Mouse (Mus musculus) lung, embryonic 15.5 days (tissue): ENCODE data around the gene Arrb1. TPM values are rescaled to one million over a fixed set of nuclear protein-coding genes. Genes with fewer than 3 reads are reported as not detected.

Experiments used
- ATAC-seq: fragments of 200-750 bp; cut with Nextera tagmentation; 2 replicates; pipeline ENCODE4 v1.8.0; 2017; ENCODE audit warnings: moderate number of reproducible peaks, borderline replicate concordance; ENCODE audit not compliant: low FRiP score, low TSS enrichment; ENCODE audit errors: extremely low read depth
- H3K27ac ChIP-seq: fragments of 300-500 bp; sonication (generic); 2 replicates; pipeline ENCODE4 v1.5.1; 2015; ENCODE audit warnings: moderate library complexity, mild to moderate bottlenecking, inconsistent platforms
- H3K27me3 ChIP-seq: fragments of 300-500 bp; sonication (generic); 2 replicates; pipeline ENCODE4 v1.6.1; 2015; ENCODE audit warnings: inconsistent platforms
- H3K36me3 ChIP-seq: fragments of 300-500 bp; sonication (generic); 2 replicates; pipeline ENCODE4 v1.6.1; 2015; ENCODE audit warnings: inconsistent platforms
- H3K4me1 ChIP-seq: fragments of 300-500 bp; sonication (generic); 2 replicates; pipeline ENCODE4 v1.6.1; 2015; ENCODE audit warnings: inconsistent platforms
- H3K4me2 ChIP-seq: fragments of 300-500 bp; sonication (generic); 2 replicates; pipeline ENCODE4 v1.6.1; 2015; ENCODE audit warnings: inconsistent platforms, mild to moderate bottlenecking, moderate library complexity
- H3K4me3 ChIP-seq: fragments of 300-500 bp; sonication (generic); 2 replicates; pipeline ENCODE4 v1.5.1; 2015; ENCODE audit warnings: mild to moderate bottlenecking, inconsistent platforms
- H3K9ac ChIP-seq: fragments of 300-500 bp; sonication (generic); 2 replicates; pipeline ENCODE4 v1.6.1; 2015; ENCODE audit warnings: inconsistent platforms
- H3K9me3 ChIP-seq: fragments of 300-500 bp; sonication (generic); 2 replicates; pipeline ENCODE4 v1.6.1; 2016; ENCODE audit warnings: inconsistent platforms
- WGBS: fragments of 180-500 bp; shearing (Covaris S2); methylation state at CpG from one replicate; pipeline ENCODE4 v1.1.7; 2015; 5-methylcytosine and 5-hydroxymethylcytosine counted together
- polyA plus RNA-seq: library from polyadenylated mRNA; unstranded; fragments of >200 nt; fragmentation: Nextera tagmentation; extraction: Ambion mirVana; gene quantifications from 2 replicates; pipeline ENCODE4 v1.2.1, GENCODE M21; 2015

Gene Arrb1
- polyA plus RNA-seq, 1 experiment from 2014 or later = 16.1 TPM

DNA sequence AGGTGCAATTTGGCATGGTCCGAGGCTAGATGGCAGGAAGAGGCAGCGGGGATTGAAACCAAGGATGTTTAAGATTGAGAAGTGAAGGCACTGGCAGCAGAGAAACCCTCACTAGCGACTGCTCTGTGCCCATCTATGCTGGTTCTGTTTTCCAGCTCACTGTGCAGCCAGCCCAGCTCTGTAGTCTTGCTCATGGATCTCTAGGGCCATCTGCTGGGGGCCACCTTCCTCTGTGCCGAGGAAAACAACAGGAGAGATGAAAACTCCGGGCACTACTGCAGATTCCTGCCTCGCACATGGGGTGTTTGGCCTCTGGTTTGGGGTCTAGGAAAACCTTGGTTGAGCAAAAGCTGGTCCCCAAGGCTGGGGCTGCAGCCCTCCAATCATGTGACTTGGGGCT is 20.6 kb downstream of the Arrb1 start:
- Histone ChIP-seq H3K4me1 (peaks cover 50% of the 10 kb centered on the region), H3K9me3 (no peaks in the 10 kb centered on the region), H3K4me2 (no peak overlapping the region), H3K27me3 (no peaks in the 10 kb centered on the region), H3K4me3 (no peak overlapping the region), H3K27ac (peak overlapping the region; percentile 25; the same call in 1 of the 2 replicates), H3K36me3 (peaks cover 6% of the 10 kb centered on the region; the same call in 1 of the 2 replicates), H3K9ac (no peak overlapping the region)
- WGBS = 30% methylated on average over 6 of the region's 6 CpGs
- no peak for ATAC-seq

DNA sequence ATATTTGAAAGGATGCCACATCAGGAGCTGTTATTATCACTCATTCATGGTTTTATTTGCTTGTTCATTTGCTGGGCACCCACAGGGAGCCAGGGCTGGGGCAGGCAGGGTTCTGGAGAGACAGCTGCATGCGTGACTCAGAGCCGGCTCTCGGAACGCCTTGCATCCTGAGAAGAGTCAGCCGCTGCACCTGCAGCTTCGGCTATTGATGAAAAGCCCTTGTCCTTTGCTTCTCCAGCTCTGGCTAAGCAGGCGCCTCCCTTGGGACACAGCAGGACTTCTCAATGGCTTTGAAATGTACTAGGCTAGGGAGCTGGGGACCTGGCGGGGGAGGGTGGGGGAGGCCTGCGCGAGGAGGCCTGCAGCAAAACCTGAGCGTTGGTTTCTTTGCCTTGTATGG is 23.8 kb downstream of the Arrb1 start:
- H3K36me3 ChIP-seq = no peaks in the 10 kb centered on the region
- no peak overlapping the region for H3K27ac ChIP-seq
- no peak for ATAC-seq
- H3K4me3 ChIP-seq = no peak overlapping the region
- H3K4me1 ChIP-seq = peaks cover 51% of the 10 kb centered on the region
- no peak overlapping the region for H3K4me2 ChIP-seq
- no peak overlapping the region for H3K9ac ChIP-seq
- no peaks in the 10 kb centered on the region for H3K27me3 ChIP-seq
- WGBS = 44% methylated on average over 11 of the region's 11 CpGs
- no peaks in the 10 kb centered on the region for H3K9me3 ChIP-seq

DNA sequence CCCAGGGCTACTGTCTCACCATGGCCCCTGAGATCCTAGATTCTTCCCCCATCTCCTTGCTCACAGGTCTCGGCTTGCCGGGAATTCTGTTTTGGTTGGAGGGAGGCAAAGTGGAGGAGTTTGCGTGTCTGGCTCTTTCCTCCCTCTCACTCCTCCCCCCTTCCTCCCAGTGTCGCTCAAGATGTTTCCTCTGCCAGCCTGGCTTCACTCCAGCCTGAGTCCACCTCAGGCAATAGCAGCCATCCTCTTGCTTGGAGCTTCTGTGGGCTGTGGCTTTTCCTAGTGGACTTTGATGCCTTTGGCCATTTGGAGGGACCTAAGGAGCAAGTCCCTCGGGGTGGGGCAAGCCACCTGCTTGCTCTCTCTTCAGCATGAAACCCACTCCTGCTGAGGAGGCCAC is 27.2 kb downstream of the Arrb1 start:
- H3K4me2 ChIP-seq = no peak overlapping the region
- 22% methylated on average over 5 of the region's 5 CpGs for WGBS
- H3K4me3 ChIP-seq = no peak overlapping the region
- H3K36me3 ChIP-seq = no peaks in the 10 kb centered on the region
- H3K9ac ChIP-seq = no peak overlapping the region
- H3K9me3 ChIP-seq = no peaks in the 10 kb centered on the region
- ATAC-seq = no peak
- H3K4me1 ChIP-seq = peaks cover 56% of the 10 kb centered on the region
- H3K27me3 ChIP-seq = no peaks in the 10 kb centered on the region
- peak overlapping the region; percentile 72 for H3K27ac ChIP-seq

DNA sequence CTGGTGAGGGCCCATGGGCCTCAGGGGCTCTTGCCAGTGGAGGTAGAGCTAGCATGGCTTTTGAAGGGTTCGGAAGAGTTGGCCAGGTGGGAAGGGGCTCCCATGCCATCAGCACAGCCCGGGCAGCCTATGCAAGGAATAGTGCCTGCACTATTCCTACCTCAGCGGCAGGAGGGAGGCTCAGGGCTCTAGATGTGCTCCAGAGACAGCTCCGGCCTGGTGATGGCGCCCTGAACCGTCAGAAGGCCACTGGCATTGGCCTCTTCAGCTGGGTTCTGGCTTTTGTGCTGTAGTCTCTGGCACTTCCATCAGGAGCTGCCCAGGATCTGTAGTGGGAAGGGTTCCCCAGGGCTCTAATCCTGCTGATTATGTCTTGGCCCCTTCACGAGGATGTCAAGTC is 28.0 kb downstream of the Arrb1 start:
- no peaks in the 10 kb centered on the region for H3K36me3 ChIP-seq
- peaks cover 56% of the 10 kb centered on the region for H3K4me1 ChIP-seq
- H3K9ac ChIP-seq = no peak overlapping the region
- no peak overlapping the region for H3K4me2 ChIP-seq
- WGBS = 68% methylated on average over 7 of the region's 7 CpGs
- no peaks in the 10 kb centered on the region for H3K27me3 ChIP-seq
- no peak for ATAC-seq
- no peaks in the 10 kb centered on the region for H3K9me3 ChIP-seq
- H3K27ac ChIP-seq = peak overlapping the region; percentile 72
- H3K4me3 ChIP-seq = no peak overlapping the region

DNA sequence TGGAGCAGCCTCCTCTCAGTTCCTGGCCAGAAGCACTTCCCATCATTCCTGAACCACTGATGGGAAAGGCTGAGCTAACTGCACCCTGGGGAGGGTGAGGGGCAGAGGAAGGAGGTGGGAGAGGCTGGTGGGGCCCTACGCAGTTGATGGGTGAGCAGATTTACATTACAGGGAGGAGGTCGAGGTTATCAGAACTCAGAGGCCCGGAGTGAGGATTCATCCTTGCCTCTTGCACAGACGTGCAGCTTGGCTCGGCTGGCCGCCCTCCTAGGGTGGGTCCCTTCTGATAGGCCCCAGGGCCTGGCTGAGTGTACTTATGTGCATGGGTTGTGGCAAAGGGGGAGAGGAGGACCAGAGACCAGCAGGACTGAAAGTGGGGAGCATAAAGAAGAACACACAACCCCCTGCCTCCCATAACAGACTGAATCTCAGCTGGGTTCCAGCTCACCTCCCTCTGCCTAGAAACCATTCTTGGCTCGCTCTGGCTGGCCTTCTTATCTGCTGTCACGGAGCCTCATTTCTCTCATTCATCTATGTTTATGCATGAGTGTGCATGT is 30.1 kb downstream of the Arrb1 start:
- Histone ChIP-seq H3K36me3 (no peaks in the 10 kb centered on the region), H3K9me3 (no peaks in the 10 kb centered on the region), H3K9ac (no peak overlapping the region), H3K27me3 (no peaks in the 10 kb centered on the region), H3K4me3 (no peak overlapping the region), H3K4me1 (peaks cover 48% of the 10 kb centered on the region), H3K27ac (peak overlapping the region; percentile 7; the same call in 1 of the 2 replicates), H3K4me2 (no peak overlapping the region)
- WGBS = 23% methylated on average over 8 of the region's 8 CpGs
- no peak; the same call in 1 of the 2 replicates for ATAC-seq

DNA sequence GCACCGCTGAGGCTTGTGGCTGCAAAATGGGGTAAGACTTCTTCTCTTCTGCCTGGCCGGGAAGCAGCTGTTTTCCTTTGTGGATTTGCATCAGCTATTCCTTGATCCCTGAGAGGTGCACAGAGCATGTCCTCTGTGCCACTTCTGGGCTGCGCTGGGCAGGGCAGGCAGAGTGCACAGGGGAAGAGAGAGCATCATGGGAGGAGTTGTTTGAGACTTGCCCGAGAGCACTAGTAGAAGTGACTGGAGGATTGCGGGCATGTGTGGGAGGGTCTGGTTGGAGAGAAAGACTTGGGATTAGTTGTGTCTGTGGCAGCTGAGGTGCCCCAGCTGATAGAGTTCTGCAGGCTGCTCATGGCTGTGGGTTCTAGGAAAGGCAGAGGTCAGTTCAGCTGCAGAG is 35.4 kb downstream of the Arrb1 start:
- Histone ChIP-seq H3K4me2 (peak overlapping the region; percentile 43), H3K4me3 (peak overlapping the region; percentile 30), H3K4me1 (peaks cover 9% of the 10 kb centered on the region), H3K9me3 (no peaks in the 10 kb centered on the region), H3K27me3 (no peaks in the 10 kb centered on the region), H3K9ac (peak overlapping the region; percentile 33; the same call in 1 of the 2 replicates), H3K36me3 (no peaks in the 10 kb centered on the region), H3K27ac (peak overlapping the region; percentile 62)
- 44% methylated on average over 5 of the region's 5 CpGs for WGBS
- ATAC-seq = no peak

DNA sequence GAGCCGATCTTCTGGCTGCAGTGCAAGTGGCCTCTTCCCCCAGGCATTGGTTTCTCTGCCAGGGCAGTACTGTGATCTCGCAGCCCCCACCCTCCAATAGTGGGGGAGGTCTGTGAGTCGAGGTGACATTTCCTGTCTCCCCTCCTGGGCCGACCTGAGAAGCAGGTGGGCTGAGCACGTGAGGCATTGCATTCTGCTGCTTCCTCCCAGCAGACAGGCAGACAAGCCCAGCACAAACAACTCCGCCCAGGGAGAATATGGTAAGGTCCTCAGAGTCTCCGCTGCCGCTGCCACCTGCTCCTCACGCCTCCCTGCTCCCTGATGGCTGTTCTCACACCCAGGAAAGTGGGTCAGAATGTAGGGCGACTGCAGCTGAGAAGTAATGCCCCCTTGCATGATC is 37.7 kb downstream of the Arrb1 start:
- peaks cover 4% of the 10 kb centered on the region for H3K4me1 ChIP-seq
- H3K9me3 ChIP-seq = no peaks in the 10 kb centered on the region
- no peak for ATAC-seq
- H3K9ac ChIP-seq = no peak overlapping the region
- no peak overlapping the region for H3K27ac ChIP-seq
- no peak overlapping the region for H3K4me3 ChIP-seq
- no peak overlapping the region for H3K4me2 ChIP-seq
- no peaks in the 10 kb centered on the region for H3K27me3 ChIP-seq
- H3K36me3 ChIP-seq = no peaks in the 10 kb centered on the region
- 34% methylated on average over 10 of the region's 10 CpGs for WGBS

DNA sequence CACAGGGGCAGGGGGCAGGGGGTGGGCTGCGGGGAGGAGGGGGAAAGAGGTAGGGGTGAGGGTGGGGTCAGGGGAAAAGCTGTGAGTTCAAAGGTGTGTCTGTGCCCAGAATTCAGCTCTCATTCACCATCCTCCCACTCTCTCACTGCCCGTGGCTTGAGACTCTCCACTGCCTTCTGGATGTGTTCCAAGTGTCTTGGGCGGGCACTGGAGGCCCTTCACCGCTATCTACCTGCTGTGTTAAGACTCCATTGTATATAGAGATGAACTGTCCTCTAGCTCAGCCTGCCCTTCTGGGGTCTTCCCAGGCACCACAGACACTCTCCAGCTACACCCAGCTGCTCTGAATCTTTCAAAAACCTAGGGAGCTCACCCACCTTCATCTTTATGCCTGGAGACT is 38.1 kb downstream of the Arrb1 start:
- no peaks in the 10 kb centered on the region for H3K27me3 ChIP-seq
- H3K27ac ChIP-seq = no peak overlapping the region
- 37% methylated on average over 4 of the region's 4 CpGs for WGBS
- H3K9me3 ChIP-seq = no peaks in the 10 kb centered on the region
- no peak overlapping the region for H3K4me2 ChIP-seq
- ATAC-seq = no peak
- H3K4me3 ChIP-seq = no peak overlapping the region
- no peaks in the 10 kb centered on the region for H3K36me3 ChIP-seq
- no peak overlapping the region for H3K9ac ChIP-seq
- peaks cover 4% of the 10 kb centered on the region for H3K4me1 ChIP-seq

DNA sequence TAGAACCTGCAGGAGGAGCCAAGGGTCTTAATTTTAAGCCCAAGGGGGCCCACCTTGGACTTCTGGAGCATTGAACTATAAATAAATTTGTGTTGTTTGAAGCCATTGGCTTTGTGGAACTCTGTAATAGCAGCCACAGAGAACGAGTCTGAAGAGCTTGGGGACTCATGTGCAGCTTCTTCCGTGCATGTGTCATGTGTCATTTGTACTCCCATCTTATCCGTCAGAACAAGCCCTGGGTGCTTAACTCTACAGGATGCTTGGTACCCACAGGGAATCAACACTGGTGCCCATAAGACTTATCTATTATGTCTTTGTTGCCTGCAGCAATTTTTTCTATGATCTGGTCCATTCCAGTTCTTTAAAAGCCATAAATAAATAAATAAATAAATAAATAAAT is 43.0 kb downstream of the Arrb1 start:
- Histone ChIP-seq H3K27me3 (no peaks in the 10 kb centered on the region), H3K9me3 (no peaks in the 10 kb centered on the region), H3K9ac (no peak overlapping the region), H3K4me3 (no peak overlapping the region), H3K27ac (no peak overlapping the region), H3K36me3 (no peaks in the 10 kb centered on the region), H3K4me1 (peaks cover 43% of the 10 kb centered on the region), H3K4me2 (no peak overlapping the region)
- ATAC-seq = no peak
- 74% methylated on average over 3 of the region's 3 CpGs for WGBS

DNA sequence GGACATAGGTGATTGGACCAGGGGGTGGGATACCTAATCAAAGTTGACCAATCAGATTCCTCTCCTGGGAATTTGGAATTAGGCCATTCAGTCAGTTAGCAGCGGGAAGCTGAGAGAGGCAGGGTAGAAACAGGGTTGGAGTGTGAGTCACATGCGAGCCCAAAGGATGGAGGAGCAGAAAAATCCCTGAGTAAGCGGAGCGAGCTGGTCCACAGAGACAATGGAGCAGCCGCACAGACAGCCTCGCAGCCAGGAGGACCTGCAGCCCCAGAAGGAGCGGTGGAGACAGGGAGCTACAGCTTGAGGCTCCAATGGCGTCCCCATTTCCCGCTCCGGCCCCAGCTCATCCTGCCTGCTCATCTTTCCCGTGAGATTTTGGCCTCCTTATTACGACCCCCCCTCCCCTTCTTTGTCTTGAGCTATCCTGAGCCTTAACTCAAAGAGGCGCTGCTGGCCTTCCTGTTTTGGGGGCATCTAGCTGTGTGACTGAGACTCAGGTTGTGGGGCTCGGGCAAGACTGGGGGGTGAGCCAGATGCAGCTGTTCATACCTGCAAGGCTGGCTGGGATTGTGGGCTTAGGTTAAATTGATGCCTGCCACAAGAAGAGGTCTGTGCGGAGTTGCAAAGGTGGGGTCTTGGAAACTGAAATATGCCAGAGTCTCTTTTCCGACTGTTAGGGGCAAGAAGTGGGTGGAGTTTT is 44.4 kb downstream of the Arrb1 start:
- 0 out of 2 replicates have a peak overlapping the region, but pooled peaks have one; percentile 4 for H3K4me2 ChIP-seq
- H3K27me3 ChIP-seq = no peaks in the 10 kb centered on the region
- ATAC-seq = no peak
- no peak overlapping the region; the same call in 1 of the 2 replicates for H3K9ac ChIP-seq
- no peaks in the 10 kb centered on the region for H3K36me3 ChIP-seq
- H3K4me1 ChIP-seq = peaks cover 49% of the 10 kb centered on the region
- WGBS = 25% methylated on average over 16 of the region's 16 CpGs
- H3K9me3 ChIP-seq = no peaks in the 10 kb centered on the region
- no peak overlapping the region for H3K4me3 ChIP-seq
- H3K27ac ChIP-seq = peak overlapping the region; percentile 44

DNA sequence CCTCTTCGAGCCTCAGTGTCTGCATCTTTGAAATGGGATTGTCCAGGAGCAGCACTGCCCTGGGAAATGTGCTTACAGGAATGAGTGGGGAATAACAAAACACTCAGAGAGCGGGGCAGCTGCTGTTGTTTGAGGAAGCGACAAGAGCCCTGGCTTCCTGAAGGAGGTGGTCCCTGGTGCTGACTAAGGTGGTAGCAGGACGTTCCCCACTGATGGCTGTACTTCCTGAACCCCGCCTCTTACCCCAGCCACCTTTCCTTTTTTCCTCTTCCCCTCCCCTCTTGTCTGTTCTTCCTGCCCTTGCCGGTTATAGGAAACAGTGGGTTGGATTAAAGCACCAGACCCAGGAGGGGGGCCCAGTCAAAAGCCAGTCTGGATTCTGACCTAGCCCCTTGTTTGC is 45.0 kb downstream of the Arrb1 start:
- H3K27ac ChIP-seq = peak overlapping the region; percentile 44; the same call in 1 of the 2 replicates
- H3K4me3 ChIP-seq = no peak overlapping the region
- H3K4me2 ChIP-seq = peak overlapping the region; percentile 4; the same call in 1 of the 2 replicates
- no peak for ATAC-seq
- no peaks in the 10 kb centered on the region for H3K27me3 ChIP-seq
- H3K36me3 ChIP-seq = no peaks in the 10 kb centered on the region
- no peak overlapping the region for H3K9ac ChIP-seq
- 49% methylated on average over 6 of the region's 6 CpGs for WGBS
- peaks cover 49% of the 10 kb centered on the region for H3K4me1 ChIP-seq
- no peaks in the 10 kb centered on the region for H3K9me3 ChIP-seq

DNA sequence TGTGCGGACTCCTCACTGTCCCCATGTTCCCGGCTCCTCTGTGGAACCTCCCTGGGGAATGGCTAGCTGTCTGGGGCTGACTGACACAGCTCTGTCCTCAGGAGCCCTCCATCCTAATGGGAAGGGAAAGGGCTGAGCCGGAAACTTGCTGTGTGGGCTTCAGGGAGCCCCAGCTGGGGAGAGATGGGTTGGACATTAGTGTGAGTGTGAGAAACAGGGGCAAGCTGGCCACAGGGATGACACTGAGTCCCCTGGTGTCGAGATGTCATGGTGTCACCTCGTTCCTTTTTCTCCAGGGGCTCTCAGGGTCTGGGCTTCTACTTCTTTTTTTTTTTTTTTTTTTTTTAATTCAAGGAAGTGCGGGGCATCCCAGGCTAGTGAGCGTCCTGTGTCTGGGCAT is 47.0 kb downstream of the Arrb1 start:
- Histone ChIP-seq H3K27me3 (no peaks in the 10 kb centered on the region), H3K9ac (no peak overlapping the region), H3K4me1 (peaks cover 49% of the 10 kb centered on the region), H3K4me2 (no peak overlapping the region), H3K27ac (peak overlapping the region; percentile 65), H3K4me3 (no peak overlapping the region), H3K9me3 (no peaks in the 10 kb centered on the region), H3K36me3 (no peaks in the 10 kb centered on the region)
- WGBS = 30% methylated on average over 7 of the region's 7 CpGs
- peak; percentile 85 for ATAC-seq
